Mouse (Mus musculus): ENCODE measurements around the gene Cpsf2.
"Not testable (repeated sequence)": the region's sequence is repeated elsewhere in the genome, so short reads cannot be mapped to it uniquely, and the experiment has no call there.

The Cpsf2 gene

DNA sequence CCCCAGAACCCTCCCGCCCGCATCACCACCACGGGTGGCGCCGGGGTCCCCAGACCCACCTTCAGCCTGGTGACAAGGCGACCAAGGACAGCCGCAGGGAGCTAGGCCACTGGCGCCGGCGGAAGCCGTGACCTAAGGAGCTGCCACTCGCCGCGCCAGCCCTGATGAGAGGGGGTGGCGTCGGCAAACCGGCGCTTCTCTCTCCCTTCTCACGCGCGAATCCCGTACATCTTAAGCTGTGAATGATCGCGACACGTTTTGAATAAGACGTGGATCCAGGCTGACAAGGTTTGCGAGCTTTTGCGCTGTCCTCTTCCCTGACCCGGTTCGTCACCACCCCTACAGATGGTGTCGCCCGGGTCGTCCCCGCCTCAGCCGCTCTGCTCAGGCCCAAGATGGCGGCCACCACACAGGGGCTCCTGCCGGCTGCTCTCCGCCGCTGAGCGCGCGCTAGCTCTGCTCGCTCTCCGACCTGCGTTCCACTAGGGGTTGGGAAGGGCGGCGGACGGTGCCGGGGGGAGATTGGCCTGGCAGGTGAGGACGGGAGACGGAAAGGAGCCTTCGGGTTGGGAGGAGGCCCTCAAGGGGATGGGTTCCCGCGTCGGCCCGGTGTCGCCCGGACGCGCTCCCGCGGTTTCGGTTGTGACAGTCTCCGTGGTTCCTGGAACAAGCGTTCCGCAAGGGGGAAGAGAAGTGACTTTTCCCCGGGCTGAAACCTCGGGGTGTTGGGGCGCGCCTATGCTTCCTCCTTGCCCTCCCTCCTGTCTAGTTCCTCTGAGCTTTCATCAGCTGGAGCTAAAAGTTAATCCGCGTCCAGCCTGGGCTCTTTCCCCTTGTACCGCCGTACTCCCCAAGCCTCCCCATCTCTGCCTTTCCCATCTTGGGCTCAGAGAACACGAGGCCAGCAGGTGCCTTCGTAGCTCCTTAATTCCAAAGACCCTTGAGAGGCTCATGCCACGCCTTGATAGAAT is at the start of gene Cpsf2:
TSS of gene Cpsf2 (plus strand) at position 388 of the 971 bp plus-strand sequence.
- peak; percentile 84 for DNase-seq (ENCODE audit: low spot score)

DNA sequence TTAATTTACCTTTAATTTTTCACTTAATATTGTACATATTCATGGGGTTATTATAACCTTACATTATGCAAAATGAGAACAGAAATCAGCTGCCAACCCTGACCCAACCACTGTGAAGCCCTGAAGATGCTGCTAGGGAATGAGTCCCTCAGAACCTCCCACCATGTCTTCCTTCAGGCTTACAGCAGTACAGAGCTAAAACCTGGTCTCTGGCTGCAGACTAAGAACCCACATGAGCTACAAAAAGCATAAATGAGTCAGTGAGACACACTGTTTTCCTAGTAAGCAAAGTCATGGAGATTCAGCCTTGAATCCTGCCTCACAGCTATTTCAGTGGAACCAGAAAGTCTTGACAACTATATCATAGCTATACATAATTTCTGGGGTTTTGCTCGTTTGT is 47.4 kb upstream of the Cpsf2 start:
- DNase-seq (ENCODE audit: low spot score) = no peak

GRCm38 (mm10) chr12:101935223-101935622 is 40.6 kb upstream of the Cpsf2 start:
- no peak for DNase-seq (ENCODE audit: low spot score)

- DNase-seq (ENCODE audit: low spot score) = no peak
These were observed 38.2 kb upstream of the Cpsf2 start for GRCm38 (mm10) chr12:101937572-101937971.

DNA sequence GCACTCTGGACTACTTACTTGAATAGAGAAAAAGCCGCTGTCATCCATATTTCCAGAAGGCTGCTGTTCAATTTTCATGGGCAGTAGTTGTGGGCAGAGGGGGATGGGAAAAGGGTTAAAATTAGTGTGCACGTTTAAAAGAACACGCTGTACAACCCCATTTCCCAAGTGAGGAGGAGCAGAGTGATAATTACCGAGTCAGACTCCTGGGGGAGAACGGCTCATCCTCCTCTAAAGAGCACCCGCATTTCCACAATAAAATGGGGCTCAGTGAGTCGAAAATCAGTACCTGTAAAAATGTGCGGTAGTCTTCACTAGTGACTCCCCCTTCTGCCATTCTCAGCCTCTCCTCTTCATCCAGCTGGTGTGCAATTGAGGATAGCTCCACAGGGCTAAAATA is 27.8 kb upstream of the Cpsf2 start:
- no peak for DNase-seq (ENCODE audit: low spot score)

GRCm38 (mm10) chr12:101948801-101949200 is 27.0 kb upstream of the Cpsf2 start:
- DNase-seq (ENCODE audit: low spot score) = no peak

- DNase-seq (ENCODE audit: low spot score) = not testable (repeated sequence)
These were observed 20.0 kb upstream of the Cpsf2 start for GRCm38 (mm10) chr12:101955821-101956220.

GRCm38 (mm10) chr12:101957079-101957941 is 18.5 kb upstream of the Cpsf2 start:
- no peak for DNase-seq (ENCODE audit: low spot score)

DNA sequence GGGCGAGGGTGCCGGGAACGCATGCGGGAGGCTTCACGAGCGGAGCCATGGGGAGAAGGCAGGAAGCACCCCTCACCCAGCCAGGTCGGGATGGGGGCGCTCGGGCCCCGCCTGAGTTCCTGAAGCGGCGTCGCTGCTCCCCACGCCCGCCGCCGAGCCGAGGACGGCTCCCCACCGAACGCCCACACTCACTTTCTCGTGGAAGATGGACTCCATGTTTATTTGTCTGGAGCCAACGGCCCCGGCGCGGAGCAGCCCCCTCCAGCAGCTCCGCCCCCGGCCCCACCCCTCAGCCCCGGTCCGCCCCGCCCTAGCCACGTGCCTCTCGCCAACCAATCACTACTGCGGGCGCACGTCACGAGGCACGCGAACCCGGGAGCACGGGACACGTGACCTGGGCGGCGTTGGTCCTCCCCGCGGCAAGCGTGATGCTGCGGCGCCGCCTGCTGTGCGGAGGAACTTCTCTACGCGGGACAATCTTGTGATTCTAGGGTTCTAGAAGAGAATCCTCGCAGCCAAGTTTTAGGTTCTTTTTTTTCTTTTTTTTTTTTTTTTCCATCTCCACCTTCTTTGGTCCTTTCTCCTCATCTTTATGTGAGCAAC is 17.7 kb upstream of the Cpsf2 start, which contains the start of gene Atxn3:
TSS of gene Atxn3 (minus strand) at position 305 of the 603 bp plus-strand sequence.
- DNase-seq (ENCODE audit: low spot score) = peak; percentile 98

- DNase-seq (ENCODE audit: low spot score) = no peak
These were observed 17.2 kb upstream of the Cpsf2 start for GRCm38 (mm10) chr12:101958556-101958955.

- not testable (repeated sequence) for DNase-seq (ENCODE audit: low spot score)
These were observed 16.6 kb upstream of the Cpsf2 start for GRCm38 (mm10) chr12:101958960-101959780.

DNA sequence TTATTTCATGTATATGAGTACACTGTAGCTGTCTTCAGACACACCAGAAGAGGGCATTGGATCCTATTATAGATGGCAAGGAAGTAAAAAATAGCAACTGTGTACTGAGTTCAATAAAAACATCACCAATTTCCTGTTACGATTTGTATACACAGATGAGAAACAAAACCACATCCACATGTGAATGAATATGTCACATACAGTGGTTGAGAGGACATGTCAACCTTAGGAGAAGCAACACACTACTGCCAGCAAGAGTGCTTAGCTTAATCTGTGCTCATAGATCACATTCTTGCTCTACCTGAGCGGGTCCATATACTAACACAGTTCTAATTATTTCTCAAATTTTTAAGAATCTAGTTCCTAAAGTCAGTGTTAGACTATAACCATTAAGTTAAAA is 4.5 kb upstream of the Cpsf2 start:
- DNase-seq (ENCODE audit: low spot score) = no peak

GRCm38 (mm10) chr12:101972230-101972629 is 3.6 kb upstream of the Cpsf2 start:
- DNase-seq (ENCODE audit: low spot score) = no peak

GRCm38 (mm10) chr12:101974571-101974970 is 1.2 kb upstream of the Cpsf2 start:
- DNase-seq (ENCODE audit: low spot score) = no peak

- DNase-seq (ENCODE audit: low spot score) = no peak
These were observed 604 bp upstream of the Cpsf2 start for GRCm38 (mm10) chr12:101975167-101975600.

DNA sequence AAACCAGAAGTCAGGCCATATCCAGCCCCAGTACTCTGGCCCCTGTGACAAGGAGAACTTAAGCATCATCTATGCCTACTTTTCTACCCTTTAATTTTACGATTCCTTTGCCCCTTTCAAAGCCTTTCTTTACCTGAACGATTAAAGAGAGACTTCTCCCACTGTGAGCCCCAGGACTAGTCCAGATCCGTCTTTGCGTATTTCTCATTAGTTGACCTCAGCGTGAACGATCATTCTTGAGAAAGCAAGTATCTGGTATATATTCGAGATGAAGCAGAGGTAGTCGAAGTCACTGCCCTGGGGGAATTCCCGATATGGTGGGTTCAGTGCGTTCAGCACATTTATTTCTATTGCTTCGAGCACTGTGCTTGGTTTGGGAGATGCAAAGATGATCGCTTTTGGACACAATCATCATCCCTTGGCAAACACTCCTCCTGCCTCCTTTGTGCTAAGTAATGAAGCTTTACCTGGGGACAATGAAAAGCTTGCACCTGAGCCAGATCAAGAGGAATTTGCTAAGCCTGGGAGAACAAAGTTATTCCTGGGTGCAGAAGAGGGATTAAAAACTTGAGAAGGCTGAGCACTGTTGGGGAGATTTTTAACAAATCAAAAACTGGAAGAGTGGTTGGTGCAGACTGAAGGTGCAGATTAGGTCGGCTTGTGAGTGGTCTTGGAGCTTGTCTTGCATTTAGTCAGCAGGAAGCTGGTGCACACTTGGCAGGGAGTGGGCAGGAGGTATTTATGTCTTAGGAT is 1.0 kb downstream of the Cpsf2 start:
- DNase-seq (ENCODE audit: low spot score) = no peak

DNA sequence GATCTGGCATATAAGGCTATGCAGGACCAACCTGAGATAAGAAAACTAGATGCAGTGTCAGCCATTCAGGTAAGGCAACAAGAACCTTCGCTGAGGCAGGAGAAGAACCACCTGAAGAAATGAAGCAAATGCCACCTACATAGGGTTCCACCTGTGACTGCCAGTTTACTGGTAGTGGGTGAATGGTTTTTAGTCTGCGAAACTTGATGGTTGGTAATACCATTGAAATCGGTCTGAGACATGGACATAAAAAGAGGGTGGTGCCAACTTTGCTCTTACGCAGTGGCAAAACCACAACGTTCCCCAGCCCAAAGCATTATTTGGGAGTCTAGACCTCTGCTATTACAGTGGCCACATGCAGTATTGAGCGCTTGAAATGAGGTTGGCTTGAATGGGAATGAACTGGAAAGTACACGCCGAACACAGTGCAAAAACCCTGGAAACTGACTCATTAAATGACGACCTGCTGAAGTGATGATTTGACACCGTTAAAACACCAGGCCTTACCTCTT is 1.7 kb downstream of the Cpsf2 start:
- DNase-seq (ENCODE audit: low spot score) = no peak

- DNase-seq (ENCODE audit: low spot score) = no peak
These were observed 2.4 kb downstream of the Cpsf2 start for GRCm38 (mm10) chr12:101978162-101978561.

DNA sequence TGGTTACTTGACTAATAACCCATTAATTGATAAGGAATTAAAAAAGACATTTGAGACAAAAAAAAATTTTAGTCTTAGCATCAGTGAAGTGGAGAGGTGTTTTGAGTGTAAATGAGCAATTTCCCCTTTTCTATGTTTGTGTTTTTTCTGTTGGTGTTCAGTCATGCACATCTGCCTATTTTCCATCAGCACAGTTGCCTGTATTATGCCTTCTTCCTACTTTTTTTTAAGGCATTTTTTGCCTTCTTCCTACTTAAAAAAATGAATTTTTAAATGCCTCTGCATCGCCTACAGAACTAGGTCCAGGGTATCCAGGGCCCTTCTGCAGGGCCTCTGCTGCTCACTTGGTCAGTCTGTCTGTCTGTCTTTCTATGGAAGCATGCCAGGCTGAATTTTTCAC is 2.8 kb downstream of the Cpsf2 start:
- DNase-seq (ENCODE audit: low spot score) = no peak

GRCm38 (mm10) chr12:101979213-101979750 is 3.5 kb downstream of the Cpsf2 start:
- no peak for DNase-seq (ENCODE audit: low spot score)
